ENCODE assay signal across 19 mouse cellular contexts in the genomic region with DNA sequence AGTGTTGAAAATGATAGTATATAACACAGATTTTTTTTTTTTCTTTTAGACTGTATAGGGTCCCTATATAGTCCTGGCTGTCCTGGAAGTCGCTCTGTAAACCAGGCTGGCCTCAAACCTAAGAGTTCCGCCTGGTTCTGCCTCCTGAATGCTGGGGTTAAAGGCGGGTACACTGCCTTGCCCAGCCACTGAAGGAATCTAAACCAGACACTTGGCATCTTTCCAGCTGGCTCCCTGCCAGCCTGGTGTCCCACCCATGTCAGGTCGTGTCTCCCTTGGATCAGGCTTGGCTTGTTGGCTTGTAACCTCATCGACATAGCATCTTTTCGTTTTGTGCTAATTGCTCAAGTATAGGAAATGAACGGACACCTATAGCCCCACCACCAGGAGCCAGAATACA. TPM values are rescaled to one million over a fixed set of nuclear protein-coding genes. Genes with fewer than 3 reads are reported as not detected.
DNase-seq lines count a peak whose midpoint lies in the region; ATAC-seq and TF ChIP-seq lines count a peak whose summit lies in the region.
"Had no signal": no experiment of that assay in that cellular context is flagged by ENCODE, and none has a peak within 500 bp of the region (broad histone marks: within the 10 kb centered on the region; RNA-seq: fewer than 3 reads in every experiment).

No protein-coding gene starts in this region.

- TF ChIP-seq CTCF in thymus, adult 2 months (IDR thresholded peaks at IDR 0.05; ENCODE audit: borderline replicate concordance, control insufficient read depth, extremely low read depth, insufficient read depth, low read length, poor library complexity): no peak

- WGBS in embryonic facial prominence, embryonic 14.5 days: 57% methylated on average over 7 of the region's 7 CpGs
- 85% methylated on average over 7 of the region's 7 CpGs for WGBS in embryonic facial prominence, embryonic 10.5 days
- 70% methylated on average over 7 of the region's 7 CpGs for WGBS in kidney, embryonic 14.5 days
- WGBS in intestine, embryonic 15.5 days: 53% methylated on average over 7 of the region's 7 CpGs
- 65% methylated on average over 7 of the region's 7 CpGs for WGBS in thymus, adult 2 months

- peaks cover 14% of the 10 kb centered on the region for H3K27me3 ChIP-seq in embryonic facial prominence, embryonic 14.5 days (replicated peaks; ENCODE audit: control insufficient read depth, insufficient read depth, low read length)
- peaks cover 45% of the 10 kb centered on the region for H3K27me3 ChIP-seq in embryonic facial prominence, embryonic 10.5 days (replicated peaks; ENCODE audit: low read depth, poor library complexity, severe bottlenecking)
- H3K27me3 ChIP-seq in kidney, embryonic 14.5 days (ENCODE audit: control insufficient read depth, insufficient read depth, low read length): no peaks in the 10 kb centered on the region
- peaks cover 7% of the 10 kb centered on the region; the same call in 1 of the 2 replicates for H3K27me3 ChIP-seq in intestine, embryonic 15.5 days (replicated peaks)
- H3K27me3 ChIP-seq in thymus, adult 2 months (ENCODE audit: control insufficient read depth, insufficient read depth, low read length): no peaks in the 10 kb centered on the region

- no peak overlapping the region for H3K27ac ChIP-seq in embryonic facial prominence, embryonic 14.5 days (replicated peaks; ENCODE audit: low read depth, low read length)
- H3K27ac ChIP-seq in embryonic facial prominence, embryonic 10.5 days (replicated peaks): no peak overlapping the region
- no peak overlapping the region for H3K27ac ChIP-seq in kidney, embryonic 14.5 days (ENCODE audit: low read depth, low read length)
- no peak overlapping the region for H3K27ac ChIP-seq in intestine, embryonic 15.5 days
- no peak overlapping the region for H3K27ac ChIP-seq in thymus, adult 2 months (ENCODE audit: control insufficient read depth, insufficient read depth, low read length)
- H3K27ac ChIP-seq: layer of hippocampus, adult 2 months; limb, embryonic 15.5 days; midbrain, embryonic 12.5 days; neural tube, embryonic 12.5 days had no signal

- no peak overlapping the region for H3K9ac ChIP-seq in embryonic facial prominence, embryonic 14.5 days (ENCODE audit: low read depth, low read length)
- no peak overlapping the region for H3K9ac ChIP-seq in kidney, embryonic 14.5 days (ENCODE audit: low read depth, low read length)
- H3K9ac ChIP-seq in intestine, embryonic 15.5 days: no peak overlapping the region
- H3K9ac ChIP-seq: limb, embryonic 15.5 days; neural tube, embryonic 12.5 days had no signal

- DNase-seq in embryonic facial prominence, embryonic 14.5 days (ENCODE audit: low spot score): peak; percentile 53
- no peak for DNase-seq in embryonic facial prominence, embryonic 10.5 days (ENCODE audit: low spot score)
- peak; percentile 44 for DNase-seq in kidney, postnatal 14 days
- DNase-seq in 416B (ENCODE audit: low read depth): peak; percentile 39
- DNase-seq in ovary, adult 18-20 months (ENCODE audit: low spot score): no peak
- no peak for DNase-seq in thymus, adult 2 months
- DNase-seq: cerebellum, adult 8-10 months; heart, postnatal 14 days had no signal

- H3K4me2 ChIP-seq in embryonic facial prominence, embryonic 14.5 days (ENCODE audit: low read depth, low read length): no peak overlapping the region
- no peak overlapping the region for H3K4me2 ChIP-seq in kidney, embryonic 14.5 days (replicated peaks; ENCODE audit: low read depth, low read length)
- H3K4me2 ChIP-seq in intestine, embryonic 15.5 days (replicated peaks): no peak overlapping the region
- H3K4me2 ChIP-seq: limb, embryonic 15.5 days; midbrain, embryonic 12.5 days; neural tube, embryonic 12.5 days had no signal

- no peaks in the 10 kb centered on the region for H3K4me1 ChIP-seq in embryonic facial prominence, embryonic 14.5 days (ENCODE audit: control insufficient read depth, insufficient read depth, low read length)
- peaks cover 13% of the 10 kb centered on the region for H3K4me1 ChIP-seq in embryonic facial prominence, embryonic 10.5 days
- no peaks in the 10 kb centered on the region for H3K4me1 ChIP-seq in kidney, embryonic 14.5 days (ENCODE audit: control insufficient read depth, insufficient read depth, low read length)
- 0 out of 2 replicates have a peak, but pooled peaks cover 6% of the 10 kb centered on the region for H3K4me1 ChIP-seq in intestine, embryonic 15.5 days (replicated peaks)
- peaks cover 41% of the 10 kb centered on the region for H3K4me1 ChIP-seq in thymus, adult 2 months (replicated peaks; ENCODE audit: control insufficient read depth, insufficient read depth, low read length)
- H3K4me1 ChIP-seq: neural tube, embryonic 12.5 days had no signal

- no peak overlapping the region for H3K4me3 ChIP-seq in embryonic facial prominence, embryonic 14.5 days (ENCODE audit: low read depth, low read length)
- H3K4me3 ChIP-seq in embryonic facial prominence, embryonic 10.5 days: no peak overlapping the region
- H3K4me3 ChIP-seq in kidney, embryonic 14.5 days (ENCODE audit: low read length): no peak overlapping the region
- H3K4me3 ChIP-seq in intestine, embryonic 15.5 days (replicated peaks): no peak overlapping the region
- no peak overlapping the region for H3K4me3 ChIP-seq in thymus, adult 2 months (ENCODE audit: control insufficient read depth, insufficient read depth, low read length)
- H3K4me3 ChIP-seq: layer of hippocampus, adult 2 months; limb, embryonic 15.5 days; midbrain, embryonic 12.5 days; neural tube, embryonic 12.5 days had no signal

- peaks cover 44% of the 10 kb centered on the region for H3K36me3 ChIP-seq in embryonic facial prominence, embryonic 14.5 days (ENCODE audit: control insufficient read depth, insufficient read depth, low read length)
- peaks cover 57% of the 10 kb centered on the region for H3K36me3 ChIP-seq in embryonic facial prominence, embryonic 10.5 days (replicated peaks)
- peaks cover 41% of the 10 kb centered on the region for H3K36me3 ChIP-seq in kidney, embryonic 14.5 days (ENCODE audit: control insufficient read depth, insufficient read depth, low read length)
- H3K36me3 ChIP-seq in intestine, embryonic 15.5 days: peaks cover 31% of the 10 kb centered on the region
- peaks cover 40% of the 10 kb centered on the region for H3K36me3 ChIP-seq in thymus, adult 2 months (ENCODE audit: control insufficient read depth, insufficient read depth, low read length)

- TF ChIP-seq POLR2A in thymus, adult 2 months (IDR thresholded peaks at IDR 0.05; ENCODE audit: control insufficient read depth, extremely low read depth, insufficient read depth, low read length, poor library complexity): no peak

- peaks cover 6% of the 10 kb centered on the region; the same call in 1 of the 2 replicates for H3K9me3 ChIP-seq in embryonic facial prominence, embryonic 14.5 days (ENCODE audit: control insufficient read depth, low read length)
- H3K9me3 ChIP-seq in embryonic facial prominence, embryonic 10.5 days: peaks cover 7% of the 10 kb centered on the region; the same call in 1 of the 2 replicates
- H3K9me3 ChIP-seq in kidney, embryonic 14.5 days (ENCODE audit: control insufficient read depth, low read length): peaks cover 4% of the 10 kb centered on the region; the same call in 1 of the 2 replicates
- H3K9me3 ChIP-seq in intestine, embryonic 15.5 days: no peaks in the 10 kb centered on the region
- H3K9me3 ChIP-seq: limb, embryonic 15.5 days; midbrain, embryonic 12.5 days had no signal

- no peak for ATAC-seq in embryonic facial prominence, embryonic 14.5 days (ENCODE audit: low read depth)
- ATAC-seq in kidney, embryonic 14.5 days (ENCODE audit: low FRiP score, low TSS enrichment): no peak
- ATAC-seq in intestine, embryonic 15.5 days: 0 out of 2 replicates have a peak, but pooled peaks have one; percentile 11
- ATAC-seq: activated CD4-positive, CD25-positive, alpha-beta regulatory T cell, adult 4 months; lung, postnatal 0 days had no signal

RNA-seq across cellular contexts. Expression of a gene that starts 5.4 kb away (rescaled TPM):
- polyA plus RNA-seq in embryonic facial prominence, embryonic 14.5 days (2014; fragmentation: Nextera tagmentation; extraction: Ambion mirVana): 1.0 TPM in 1 of 2 replicates, not detected in the other
- 0.27 TPM in 1 of 2 replicates, not detected in the other for polyA plus RNA-seq in embryonic facial prominence, embryonic 10.5 days (2016; fragmentation: Nextera tagmentation; extraction: Ambion mirVana)
- polyA plus RNA-seq in kidney, embryonic 14.5 days (2014; fragmentation: Nextera tagmentation; extraction: Ambion mirVana): not detected in 2 replicates
- not detected in 2 replicates for polyA plus RNA-seq in intestine, embryonic 15.5 days (2015; fragmentation: Nextera tagmentation; extraction: Ambion mirVana)
- polyA plus RNA-seq in thymus, adult 2 months (2012; rRNA removed): 0.15 and 0.33 TPM in 2 replicates
- polyA plus RNA-seq: activated CD4-positive, CD25-positive, alpha-beta regulatory T cell, adult 4 months; G1E; intestine, embryonic 14.5 days; limb, embryonic 15.5 days; midbrain, embryonic 12.5 days; neural tube, embryonic 12.5 days; spleen, adult 2 months had no signal

RNA-seq across cellular contexts. Expression of a gene that starts 16.1 kb away (rescaled TPM):
- polyA plus RNA-seq in embryonic facial prominence, embryonic 14.5 days (2014; fragmentation: Nextera tagmentation; extraction: Ambion mirVana): 28.2 and 36.4 TPM in 2 replicates
- 62.3 and 64.3 TPM in 2 replicates for polyA plus RNA-seq in embryonic facial prominence, embryonic 10.5 days (2016; fragmentation: Nextera tagmentation; extraction: Ambion mirVana)
- polyA plus RNA-seq in kidney, embryonic 14.5 days (2014; fragmentation: Nextera tagmentation; extraction: Ambion mirVana): 22.3 and 37.7 TPM in 2 replicates
- polyA plus RNA-seq in intestine, embryonic 15.5 days (2015; fragmentation: Nextera tagmentation; extraction: Ambion mirVana): 47.5 and 49.3 TPM in 2 replicates
- polyA plus RNA-seq in thymus, adult 2 months (2012; rRNA removed): 429 and 448 TPM in 2 replicates

RNA-seq across cellular contexts. Expression of a gene that starts 16.2 kb away (rescaled TPM):
- polyA plus RNA-seq in embryonic facial prominence, embryonic 14.5 days (2014; fragmentation: Nextera tagmentation; extraction: Ambion mirVana): 9.9 and 11.4 TPM in 2 replicates
- polyA plus RNA-seq in embryonic facial prominence, embryonic 10.5 days (2016; fragmentation: Nextera tagmentation; extraction: Ambion mirVana): 19.4 and 20.1 TPM in 2 replicates
- 10.4 and 11.1 TPM in 2 replicates for polyA plus RNA-seq in kidney, embryonic 14.5 days (2014; fragmentation: Nextera tagmentation; extraction: Ambion mirVana)
- polyA plus RNA-seq in intestine, embryonic 15.5 days (2015; fragmentation: Nextera tagmentation; extraction: Ambion mirVana): 10.6 and 11.4 TPM in 2 replicates
- 18.8 and 20.6 TPM in 2 replicates for polyA plus RNA-seq in thymus, adult 2 months (2012; rRNA removed)

RNA-seq across cellular contexts. Expression of a gene that starts 20.0 kb away (rescaled TPM):
- polyA plus RNA-seq in embryonic facial prominence, embryonic 14.5 days (2014; fragmentation: Nextera tagmentation; extraction: Ambion mirVana): 0.50 and 1.4 TPM in 2 replicates
- 0.07 and 0.14 TPM in 2 replicates for polyA plus RNA-seq in embryonic facial prominence, embryonic 10.5 days (2016; fragmentation: Nextera tagmentation; extraction: Ambion mirVana)
- polyA plus RNA-seq in kidney, embryonic 14.5 days (2014; fragmentation: Nextera tagmentation; extraction: Ambion mirVana): 0.23 and 0.31 TPM in 2 replicates
- 0.49 and 1.0 TPM in 2 replicates for polyA plus RNA-seq in intestine, embryonic 15.5 days (2015; fragmentation: Nextera tagmentation; extraction: Ambion mirVana)
- 27.7 and 28.0 TPM in 2 replicates for polyA plus RNA-seq in thymus, adult 2 months (2012; rRNA removed)
- polyA plus RNA-seq: lung, postnatal 0 days; midbrain, embryonic 12.5 days had no signal

RNA-seq across cellular contexts. Expression of a gene that starts 39.8 kb away (rescaled TPM):
- 0.60 and 1.7 TPM in 2 replicates for polyA plus RNA-seq in embryonic facial prominence, embryonic 14.5 days (2014; fragmentation: Nextera tagmentation; extraction: Ambion mirVana)
- polyA plus RNA-seq in embryonic facial prominence, embryonic 10.5 days (2016; fragmentation: Nextera tagmentation; extraction: Ambion mirVana): 0.65 and 0.81 TPM in 2 replicates
- polyA plus RNA-seq in kidney, embryonic 14.5 days (2014; fragmentation: Nextera tagmentation; extraction: Ambion mirVana): 0.57 and 1.4 TPM in 2 replicates
- polyA plus RNA-seq in intestine, embryonic 15.5 days (2015; fragmentation: Nextera tagmentation; extraction: Ambion mirVana): 0.28 and 0.40 TPM in 2 replicates
- 2.8 and 3.0 TPM in 2 replicates for polyA plus RNA-seq in thymus, adult 2 months (2012; rRNA removed)

Comparison
In these comparisons a context has a peak if more than half of its experiments do, and no peak if none do; other contexts are left out.
1. DNase-seq: peak in embryonic facial prominence, embryonic 14.5 days (single experiment), kidney, postnatal 14 days (single experiment) and 416B (single experiment); none in embryonic facial prominence, embryonic 10.5 days (single experiment), ovary, adult 18-20 months (single experiment) and thymus, adult 2 months (single experiment).